Mouse (Mus musculus) c-Kit-negative CD71-positive TER-119-positive erythroid progenitor cells, embryonic 14.5 days (primary cell): ENCODE measurements around the gene Hadha.
A peak's percentile ranks its signal among the peaks of the same experiment; 100 is the strongest.

Source experiments
- DNase-seq: peaks from one replicate; pipeline ENCODE4 v3.0.0-alpha.2; 2013; ENCODE audit warnings: low read depth, low spot score

Gene Hadha

GRCm38 (mm10) chr5:30112533-30113068, 42.4 kb downstream of the Hadha start:
- DNase-seq, result no peak

DNA sequence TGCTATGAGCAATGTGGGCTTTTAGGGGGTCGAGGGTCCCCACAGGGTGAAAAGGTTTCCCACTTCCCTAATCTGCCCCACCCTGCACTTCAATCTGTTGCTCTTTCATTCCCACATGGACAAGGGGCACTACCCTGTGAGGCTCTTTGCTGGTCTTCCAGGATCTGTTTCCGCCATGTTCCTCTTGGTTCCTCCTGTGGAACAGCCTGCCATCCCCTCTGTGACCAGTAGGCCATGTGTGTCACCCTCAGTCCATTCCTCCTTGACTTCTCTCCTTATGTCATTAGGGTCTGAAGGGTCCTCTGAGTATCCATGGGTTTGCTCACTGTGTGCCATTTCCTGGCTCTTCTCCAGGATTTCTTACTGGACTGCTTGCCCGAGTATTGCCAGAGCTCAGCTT, 43.2 kb downstream of the Hadha start:
- no peak for DNase-seq

GRCm38 (mm10) chr5:30111126-30111525, 43.8 kb downstream of the Hadha start:
- no peak for DNase-seq

DNA sequence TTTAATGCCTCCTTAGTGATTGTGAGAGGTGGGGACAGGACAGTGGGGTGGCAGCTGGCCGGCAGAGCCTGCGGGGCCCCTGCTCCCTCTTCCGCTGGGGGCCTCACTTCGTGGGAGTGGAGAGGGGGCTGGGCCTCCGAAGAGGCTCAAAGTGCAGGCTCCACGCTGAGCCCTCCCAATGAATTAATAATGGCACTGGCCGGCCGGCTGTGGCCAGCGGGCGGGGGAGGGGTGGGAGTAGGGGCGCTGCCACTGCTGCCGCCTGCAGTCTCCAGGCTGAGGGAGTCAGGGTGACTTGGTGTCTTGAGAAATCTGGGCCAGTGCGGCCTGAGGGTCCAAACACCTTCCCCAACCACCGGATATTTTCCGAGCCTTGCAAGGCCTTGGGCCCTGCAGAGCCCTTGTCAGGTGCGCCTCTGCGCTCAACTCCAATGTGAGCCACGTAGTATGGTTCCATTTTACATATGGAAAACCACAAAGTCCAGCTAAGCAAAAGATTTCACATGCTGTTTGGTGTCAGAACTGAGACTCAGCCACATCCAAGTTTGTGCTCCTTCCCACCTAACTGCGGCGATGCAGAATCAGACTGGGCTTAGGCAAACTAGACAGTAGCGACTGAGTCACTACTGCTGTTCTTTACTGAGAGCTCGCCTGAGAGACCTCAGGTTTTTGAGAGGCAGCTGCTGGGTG, 44.4 kb downstream of the Hadha start:
- no peak for DNase-seq

DNA sequence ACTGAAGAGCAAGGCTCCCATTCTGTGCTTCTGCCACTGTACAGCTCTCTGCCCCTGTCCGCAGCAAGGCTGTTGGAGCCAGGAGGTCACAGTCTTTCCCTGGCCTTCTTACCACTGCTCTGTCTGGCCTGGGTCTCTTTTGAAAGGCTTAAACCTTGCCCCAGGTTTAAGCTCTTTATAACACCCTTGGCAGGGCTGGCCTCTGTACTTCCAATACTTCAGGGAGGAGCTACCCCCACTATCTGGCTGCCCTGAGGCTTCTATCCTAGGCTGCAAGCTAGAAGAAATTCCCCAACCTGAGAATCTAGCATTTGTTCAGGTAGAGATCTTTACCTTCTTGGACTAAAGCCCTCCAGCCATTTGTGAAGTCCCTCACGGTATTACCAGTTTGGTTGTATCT, 45.1 kb downstream of the Hadha start:
- no peak for DNase-seq

GRCm38 (mm10) chr5:30108233-30108632, 46.7 kb downstream of the Hadha start:
- no peak for DNase-seq

DNA sequence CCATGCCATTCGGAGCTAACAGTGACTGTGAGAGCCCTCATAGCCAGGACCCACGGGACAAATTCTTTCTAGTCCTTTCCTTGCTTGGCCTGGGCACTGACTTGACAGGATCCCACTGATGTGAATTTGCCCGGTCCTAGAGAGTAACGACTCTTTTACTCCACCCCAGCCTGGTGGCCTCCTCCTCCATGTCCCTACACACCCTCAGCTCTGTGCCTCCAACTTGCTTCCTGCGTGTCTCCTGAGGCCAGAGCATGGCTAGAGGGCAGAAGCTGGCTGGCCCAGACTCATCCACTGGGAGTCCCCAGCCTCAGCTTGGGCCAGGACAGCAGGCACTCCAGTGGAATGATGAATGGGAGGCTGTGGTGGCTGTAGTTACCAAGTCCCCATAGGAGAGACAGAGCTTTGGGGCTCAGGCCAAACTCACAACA, 47.3 kb downstream of the Hadha start:
- DNase-seq, result no peak

GRCm38 (mm10) chr5:30107186-30107585, 47.8 kb downstream of the Hadha start:
- DNase-seq, result no peak

- DNase-seq, result no peak
Measured at GRCm38 (mm10) chr5:30106756-30107155, 48.2 kb downstream of the Hadha start.

DNA sequence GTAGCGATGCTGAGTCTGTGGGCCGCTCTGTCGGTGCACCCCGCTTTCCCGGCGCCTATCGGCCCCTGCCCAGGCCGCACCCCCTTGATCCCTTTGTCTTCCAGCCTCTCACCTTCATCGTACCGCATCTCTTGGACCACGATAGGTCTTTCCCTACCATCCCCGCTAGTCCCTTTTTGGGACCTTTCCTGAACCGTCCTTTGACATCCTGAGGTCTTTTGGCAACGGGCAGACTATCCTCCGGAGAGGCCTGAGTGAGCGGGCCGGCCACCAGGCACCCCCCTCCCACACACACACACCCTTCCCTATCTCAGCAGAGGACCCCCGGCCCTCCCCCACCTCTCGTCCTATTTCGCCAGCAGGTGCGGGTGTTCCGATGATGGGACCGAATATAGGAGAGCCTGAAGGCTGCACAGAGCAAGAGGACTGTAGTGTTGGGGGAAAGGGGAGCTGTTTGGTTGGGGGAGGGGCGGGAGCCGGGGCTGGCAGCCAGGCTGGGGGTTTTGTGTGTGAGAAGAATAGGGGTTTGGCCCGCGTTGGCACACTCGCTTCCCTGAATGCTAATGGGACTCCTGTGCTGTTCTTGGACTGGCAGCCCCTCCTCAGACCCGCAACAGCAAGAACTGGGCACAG, 49.2 kb downstream of the Hadha start, which contains the start of gene 3110082J24Rik:
Gene 3110082J24Rik, minus strand, starts transcription at position 419 of the 633 bp plus-strand sequence.
- no peak for DNase-seq

DNA sequence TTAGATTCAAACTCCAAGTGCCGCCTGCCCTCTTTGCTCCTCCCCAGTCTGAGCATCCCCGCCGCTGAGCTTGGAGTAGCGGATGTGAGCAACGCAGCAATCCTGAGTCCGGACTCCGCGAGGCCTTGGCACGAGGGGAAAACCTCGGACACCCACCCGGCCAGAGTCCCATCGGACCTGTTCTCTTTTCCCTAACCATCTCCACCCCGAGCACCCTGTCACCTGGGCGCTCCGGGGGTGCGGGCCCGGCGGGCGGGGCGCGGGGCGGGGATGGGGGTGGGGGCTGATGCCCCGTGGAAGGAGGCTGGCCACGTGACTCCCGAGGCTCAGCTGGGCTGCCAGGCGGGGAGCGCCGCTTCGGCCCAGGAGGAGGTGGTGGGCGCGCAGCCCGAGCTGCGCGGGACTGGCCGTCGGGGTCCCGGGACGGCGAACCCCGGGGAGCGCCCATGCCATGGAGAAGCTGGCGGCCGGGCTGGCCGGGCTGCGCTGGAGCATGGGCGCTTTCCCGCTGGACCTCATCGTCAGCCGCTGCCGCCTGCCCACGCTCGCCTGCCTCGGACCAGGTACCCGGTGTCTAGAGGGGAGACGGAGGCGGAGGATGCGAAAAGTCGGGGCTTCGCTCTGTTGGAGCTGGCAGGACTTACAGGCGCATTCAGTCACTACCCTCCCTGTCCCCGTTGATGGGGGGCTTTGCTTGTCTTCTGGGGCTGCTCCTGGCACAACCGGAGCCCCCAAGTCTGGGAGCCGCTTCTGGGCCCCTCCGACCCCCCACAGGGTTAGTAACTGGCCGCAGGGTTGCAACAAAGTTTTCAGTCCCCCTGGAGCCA, 49.9 kb downstream of the Hadha start, which contains the start of gene Garem2:
Gene Garem2, plus strand, starts transcription at position 321 of the 827 bp plus-strand sequence.
- DNase-seq, result no peak

GRCm38 (mm10) chr5:30104339-30104738, 50.6 kb downstream of the Hadha start:
- no peak for DNase-seq

DNA sequence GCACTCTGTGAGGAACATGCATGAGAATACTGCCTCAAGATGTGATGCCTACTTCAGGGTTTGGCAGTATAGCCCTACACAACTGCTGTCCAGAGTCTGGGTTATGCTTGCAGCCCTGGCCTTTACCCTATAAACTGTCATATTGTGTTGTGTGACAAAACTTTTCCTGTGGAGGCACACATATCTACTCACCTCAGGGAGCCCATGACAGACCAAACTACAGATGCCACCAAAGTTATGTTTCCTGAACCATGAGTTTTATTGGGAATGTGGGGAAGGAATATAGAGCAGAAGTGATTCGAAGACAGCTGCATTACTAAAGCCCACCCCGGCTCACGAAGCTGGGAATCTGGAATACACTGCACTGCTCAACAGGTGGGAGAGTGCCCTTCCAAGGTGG, 51.6 kb downstream of the Hadha start:
- DNase-seq, result no peak

- DNase-seq, result no peak
Measured at GRCm38 (mm10) chr5:30098260-30098659, 56.7 kb downstream of the Hadha start.

DNA sequence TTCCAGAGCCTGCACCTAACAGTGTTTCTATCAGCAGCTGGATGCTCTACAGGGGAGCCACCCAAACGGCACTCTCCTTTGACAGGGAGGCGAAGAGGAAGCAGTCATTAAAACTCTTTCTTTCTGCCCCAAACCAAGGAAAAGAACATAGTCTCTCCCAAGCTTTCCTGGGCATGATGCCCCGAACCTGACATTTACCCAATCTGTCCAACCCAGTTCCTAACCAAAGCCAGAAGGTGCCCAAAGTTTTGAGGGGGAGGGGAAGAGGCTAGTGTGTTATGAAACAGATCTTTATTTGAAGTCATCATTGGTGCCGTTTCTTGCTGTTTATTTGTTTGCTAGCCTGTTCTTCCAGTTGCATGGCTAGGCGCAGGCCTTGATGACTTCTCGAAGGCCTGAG, 59.2 kb downstream of the Hadha start:
- DNase-seq, result no peak

DNA sequence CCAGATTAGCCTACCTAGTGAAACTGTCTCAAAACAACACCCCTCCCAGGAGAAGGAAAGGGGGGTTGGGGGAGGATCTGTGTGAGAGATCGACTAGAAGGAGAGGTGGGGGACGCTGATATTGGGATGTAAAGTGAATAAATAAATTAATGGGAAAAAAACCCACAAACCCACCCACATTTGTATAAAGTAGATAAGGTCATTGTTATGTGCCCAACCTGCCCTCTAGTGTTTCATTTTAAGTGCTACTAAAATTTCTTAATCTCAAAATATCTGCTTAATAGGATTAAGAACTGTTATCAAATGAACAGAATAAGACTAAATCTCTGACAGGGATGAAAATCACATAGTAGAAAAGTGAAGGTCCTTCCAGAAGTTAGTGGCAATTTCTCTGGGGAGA, 60.6 kb downstream of the Hadha start:
- no peak for DNase-seq

GRCm38 (mm10) chr5:30092701-30093100, 62.3 kb downstream of the Hadha start:
- DNase-seq, result no peak

DNA sequence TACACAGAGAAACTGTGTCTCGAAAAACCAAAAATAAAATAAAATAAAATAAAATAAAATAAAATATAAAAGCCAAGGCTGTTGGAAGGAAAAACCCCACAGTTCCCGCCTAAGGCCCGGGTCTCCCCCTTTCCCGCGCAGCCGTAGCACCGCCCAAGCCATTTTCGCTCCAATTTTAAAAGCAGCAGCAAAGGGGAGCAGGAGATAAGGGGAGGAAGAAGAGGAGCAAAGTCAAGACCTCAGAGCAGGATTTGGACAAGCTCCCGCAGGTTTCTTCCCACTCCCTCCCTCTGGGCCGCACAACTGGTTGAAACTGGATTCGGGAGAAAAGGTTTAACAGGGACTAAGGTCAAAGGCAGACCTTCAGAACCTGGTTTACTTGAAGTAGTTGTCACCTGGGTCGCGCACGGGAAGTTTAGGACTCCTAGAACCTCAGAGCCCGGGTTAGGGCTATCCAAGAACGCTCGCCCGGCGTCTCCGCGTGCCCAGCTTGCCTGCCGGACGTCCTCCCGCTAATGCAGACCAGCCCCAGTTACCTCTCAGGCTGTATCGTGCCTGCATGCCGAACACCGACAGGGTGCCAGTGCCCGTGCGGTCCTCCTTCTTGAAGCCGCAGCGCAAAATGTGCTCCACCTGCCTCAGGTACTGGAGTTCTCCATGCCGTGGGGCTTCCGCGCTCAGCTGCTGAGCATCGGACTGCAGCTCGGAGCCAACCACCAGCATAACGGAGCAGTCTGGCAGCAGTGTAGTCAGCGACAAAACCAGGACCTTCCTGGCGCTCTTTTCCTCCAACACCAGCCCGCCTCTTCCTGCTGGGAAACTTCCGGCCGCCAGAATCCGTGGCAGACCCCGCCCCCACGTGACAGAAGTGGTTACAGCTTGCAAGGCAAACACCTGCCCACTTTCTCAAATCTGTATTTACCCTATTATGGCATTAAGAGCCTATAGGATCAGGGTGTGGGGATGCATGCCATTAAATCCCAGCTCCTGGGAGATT, 81.8 kb downstream of the Hadha start, which contains the start of gene Tyms:
Gene Tyms, minus strand, starts transcription at position 793 of the 997 bp plus-strand sequence.
- DNase-seq, result peak; percentile 56

DNA sequence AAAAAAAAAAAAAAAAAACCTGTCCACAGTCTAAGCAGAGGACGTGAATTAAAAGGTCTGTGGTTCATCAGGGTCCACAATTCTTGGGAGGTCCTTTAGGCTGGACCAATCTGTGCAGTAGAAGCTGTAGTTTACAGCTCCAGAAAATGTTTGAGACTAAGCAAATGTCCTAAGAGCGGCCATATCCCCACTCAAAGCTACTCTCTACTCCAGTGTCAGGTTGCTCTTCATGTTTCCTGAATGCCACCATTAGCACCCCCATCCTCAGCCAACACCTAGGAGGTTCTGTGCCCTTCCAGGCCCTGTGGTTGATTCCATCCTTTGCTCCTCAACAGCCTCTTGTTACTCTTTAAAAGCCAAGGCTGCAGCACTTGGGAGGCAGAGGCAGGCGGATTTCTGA, 82.6 kb downstream of the Hadha start:
- DNase-seq, result no peak

DNA sequence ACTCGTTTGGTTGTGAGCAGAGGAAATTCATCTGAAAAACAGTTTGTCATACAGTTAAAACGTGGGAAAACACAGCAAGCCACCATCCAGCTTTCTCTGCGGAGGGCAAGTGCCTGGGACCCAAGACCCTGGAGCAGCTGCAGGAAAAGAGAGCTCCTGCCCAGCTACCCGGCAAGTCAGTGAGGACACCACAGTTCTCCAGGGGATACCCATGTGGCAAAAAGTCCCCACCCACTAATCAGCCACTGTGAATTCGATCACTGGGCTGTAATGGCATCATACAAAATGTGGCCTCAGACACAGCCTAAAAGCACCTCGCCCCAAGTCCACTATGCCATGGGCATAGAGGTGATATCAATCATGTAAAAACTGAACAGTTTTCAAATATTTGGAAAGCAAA, 83.3 kb downstream of the Hadha start:
- no peak for DNase-seq
